Mouse (Mus musculus): ENCODE data around the gene Ckap5. TPM values are rescaled to one million over a fixed set of nuclear protein-coding genes. Genes with fewer than 3 reads are reported as not detected.

Ckap5 gene
- polyA plus RNA-seq, 1 experiment from 2014 or later, result 123 TPM

- no peak within 1 kb of the TSS for H3K27ac ChIP-seq (replicated peaks; ENCODE audit: low read depth, low read length)
- 92% methylated on average over 8 of the region's 8 CpGs for WGBS
- H3K27me3 ChIP-seq (ENCODE audit: control insufficient read depth, insufficient read depth, low read length), result no peaks in the 10 kb centered on the region
- H3K4me3 ChIP-seq (ENCODE audit: low read depth, low read length), result no peak within 1 kb of the TSS
- no peaks in the 10 kb centered on the region for H3K4me1 ChIP-seq (ENCODE audit: control insufficient read depth, insufficient read depth, low read length)
- no peaks in the 10 kb centered on the region for H3K36me3 ChIP-seq (replicated peaks; ENCODE audit: control insufficient read depth, insufficient read depth, low read depth, low read length)
- no peak within 1 kb of the TSS for H3K9ac ChIP-seq (replicated peaks; ENCODE audit: low read length)
- no peaks in the 10 kb centered on the region for H3K9me3 ChIP-seq (replicated peaks; ENCODE audit: control insufficient read depth, low read length)
- DNase-seq (ENCODE audit: low spot score) (no peak), ATAC-seq (replicated peaks; ENCODE audit: insufficient number of reproducible peaks, low FRiP score, low TSS enrichment, low read depth) (no peak)
- no peak within 1 kb of the TSS for H3K4me2 ChIP-seq (ENCODE audit: low read depth, low read length)
Observed at GRCm38 (mm10) chr2:91636229-91636628, 109.7 kb downstream of the Ckap5 start, which contains the start of gene F2. Gene F2 (minus strand): TSS chr2:91636414.

GRCm38 (mm10) chr2:91636727-91637338, 110.3 kb downstream of the Ckap5 start:
- H3K27ac ChIP-seq (replicated peaks; ENCODE audit: low read depth, low read length), result no peak overlapping the region
- H3K36me3 ChIP-seq (replicated peaks; ENCODE audit: control insufficient read depth, insufficient read depth, low read depth, low read length), result no peaks in the 10 kb centered on the region
- no peaks in the 10 kb centered on the region for H3K4me1 ChIP-seq (ENCODE audit: control insufficient read depth, insufficient read depth, low read length)
- no peak overlapping the region for H3K4me3 ChIP-seq (ENCODE audit: low read depth, low read length)
- no peaks in the 10 kb centered on the region for H3K9me3 ChIP-seq (replicated peaks; ENCODE audit: control insufficient read depth, low read length)
- H3K9ac ChIP-seq (replicated peaks; ENCODE audit: low read length), result no peak overlapping the region
- no peak overlapping the region for H3K4me2 ChIP-seq (ENCODE audit: low read depth, low read length)
- no peaks in the 10 kb centered on the region for H3K27me3 ChIP-seq (ENCODE audit: control insufficient read depth, insufficient read depth, low read length)
- no peak for DNase-seq (ENCODE audit: low spot score)
- no peak for ATAC-seq (replicated peaks; ENCODE audit: insufficient number of reproducible peaks, low FRiP score, low TSS enrichment, low read depth)
- 76% methylated on average over 5 of the region's 5 CpGs for WGBS

- H3K4me1 ChIP-seq (ENCODE audit: control insufficient read depth, insufficient read depth, low read length), result no peaks in the 10 kb centered on the region
- no peak overlapping the region for H3K9ac ChIP-seq (replicated peaks; ENCODE audit: low read length)
- ATAC-seq (replicated peaks; ENCODE audit: insufficient number of reproducible peaks, low FRiP score, low TSS enrichment, low read depth) (no peak), DNase-seq (ENCODE audit: low spot score) (no peak)
- H3K9me3 ChIP-seq (replicated peaks; ENCODE audit: control insufficient read depth, low read length), result no peaks in the 10 kb centered on the region
- H3K4me3 ChIP-seq (ENCODE audit: low read depth, low read length), result no peak overlapping the region
- no peak overlapping the region for H3K4me2 ChIP-seq (ENCODE audit: low read depth, low read length)
- H3K36me3 ChIP-seq (replicated peaks; ENCODE audit: control insufficient read depth, insufficient read depth, low read depth, low read length), result peaks cover 3% of the 10 kb centered on the region
- 71% methylated on average over 6 of the region's 6 CpGs for WGBS
- H3K27ac ChIP-seq (replicated peaks; ENCODE audit: low read depth, low read length), result no peak overlapping the region
- H3K27me3 ChIP-seq (ENCODE audit: control insufficient read depth, insufficient read depth, low read length), result no peaks in the 10 kb centered on the region
Observed at GRCm38 (mm10) chr2:91638931-91639330, 112.4 kb downstream of the Ckap5 start.

- Histone ChIP-seq H3K4me3 (ENCODE audit: low read depth, low read length) (no peak overlapping the region), H3K4me2 (ENCODE audit: low read depth, low read length) (no peak overlapping the region), H3K9me3 (replicated peaks; ENCODE audit: control insufficient read depth, low read length) (no peaks in the 10 kb centered on the region), H3K4me1 (ENCODE audit: control insufficient read depth, insufficient read depth, low read length) (no peaks in the 10 kb centered on the region), H3K36me3 (replicated peaks; ENCODE audit: control insufficient read depth, insufficient read depth, low read depth, low read length) (peaks cover 25% of the 10 kb centered on the region), H3K27ac (replicated peaks; ENCODE audit: low read depth, low read length) (no peak overlapping the region), H3K27me3 (ENCODE audit: control insufficient read depth, insufficient read depth, low read length) (no peaks in the 10 kb centered on the region), H3K9ac (replicated peaks; ENCODE audit: low read length) (no peak overlapping the region)
- DNase-seq (ENCODE audit: low spot score), result no peak
- ATAC-seq (replicated peaks; ENCODE audit: insufficient number of reproducible peaks, low FRiP score, low TSS enrichment, low read depth), result no peak
- 86% methylated on average over 2 of the region's 2 CpGs for WGBS
Observed at GRCm38 (mm10) chr2:91642825-91643415, 116.4 kb downstream of the Ckap5 start.

GRCm38 (mm10) chr2:91644021-91644420, 117.5 kb downstream of the Ckap5 start:
- DNase-seq (ENCODE audit: low spot score) (no peak), ATAC-seq (replicated peaks; ENCODE audit: insufficient number of reproducible peaks, low FRiP score, low TSS enrichment, low read depth) (no peak)
- Histone ChIP-seq H3K27me3 (ENCODE audit: control insufficient read depth, insufficient read depth, low read length) (no peaks in the 10 kb centered on the region), H3K4me1 (ENCODE audit: control insufficient read depth, insufficient read depth, low read length) (no peaks in the 10 kb centered on the region), H3K9me3 (replicated peaks; ENCODE audit: control insufficient read depth, low read length) (no peaks in the 10 kb centered on the region), H3K4me3 (ENCODE audit: low read depth, low read length) (no peak overlapping the region), H3K4me2 (ENCODE audit: low read depth, low read length) (no peak overlapping the region), H3K36me3 (replicated peaks; ENCODE audit: control insufficient read depth, insufficient read depth, low read depth, low read length) (peaks cover 25% of the 10 kb centered on the region), H3K27ac (replicated peaks; ENCODE audit: low read depth, low read length) (no peak overlapping the region), H3K9ac (replicated peaks; ENCODE audit: low read length) (no peak overlapping the region)
- WGBS, result 95% methylated on average over 11 of the region's 11 CpGs

GRCm38 (mm10) chr2:91645354-91645753, 118.8 kb downstream of the Ckap5 start:
- H3K9ac ChIP-seq (replicated peaks; ENCODE audit: low read length), result no peak overlapping the region
- no peaks in the 10 kb centered on the region for H3K9me3 ChIP-seq (replicated peaks; ENCODE audit: control insufficient read depth, low read length)
- H3K4me3 ChIP-seq (ENCODE audit: low read depth, low read length), result no peak overlapping the region
- ATAC-seq (replicated peaks; ENCODE audit: insufficient number of reproducible peaks, low FRiP score, low TSS enrichment, low read depth), result no peak
- DNase-seq (ENCODE audit: low spot score), result no peak
- H3K27me3 ChIP-seq (ENCODE audit: control insufficient read depth, insufficient read depth, low read length), result no peaks in the 10 kb centered on the region
- H3K4me1 ChIP-seq (ENCODE audit: control insufficient read depth, insufficient read depth, low read length), result no peaks in the 10 kb centered on the region
- H3K36me3 ChIP-seq (replicated peaks; ENCODE audit: control insufficient read depth, insufficient read depth, low read depth, low read length), result peaks cover 25% of the 10 kb centered on the region
- no peak overlapping the region for H3K27ac ChIP-seq (replicated peaks; ENCODE audit: low read depth, low read length)
- no peak overlapping the region for H3K4me2 ChIP-seq (ENCODE audit: low read depth, low read length)
- WGBS, result 95% methylated on average over 15 of the region's 15 CpGs

GRCm38 (mm10) chr2:91645811-91646210, 119.2 kb downstream of the Ckap5 start:
- Histone ChIP-seq H3K27ac (replicated peaks; ENCODE audit: low read depth, low read length) (no peak overlapping the region), H3K4me3 (ENCODE audit: low read depth, low read length) (no peak overlapping the region), H3K27me3 (ENCODE audit: control insufficient read depth, insufficient read depth, low read length) (no peaks in the 10 kb centered on the region), H3K4me1 (ENCODE audit: control insufficient read depth, insufficient read depth, low read length) (no peaks in the 10 kb centered on the region), H3K9me3 (replicated peaks; ENCODE audit: control insufficient read depth, low read length) (no peaks in the 10 kb centered on the region), H3K4me2 (ENCODE audit: low read depth, low read length) (no peak overlapping the region), H3K36me3 (replicated peaks; ENCODE audit: control insufficient read depth, insufficient read depth, low read depth, low read length) (peaks cover 25% of the 10 kb centered on the region), H3K9ac (replicated peaks; ENCODE audit: low read length) (no peak overlapping the region)
- ATAC-seq (replicated peaks; ENCODE audit: insufficient number of reproducible peaks, low FRiP score, low TSS enrichment, low read depth) (no peak), DNase-seq (ENCODE audit: low spot score) (no peak)
- WGBS, result 95% methylated on average over 11 of the region's 11 CpGs

- Histone ChIP-seq H3K27me3 (ENCODE audit: control insufficient read depth, insufficient read depth, low read length) (no peaks in the 10 kb centered on the region), H3K9ac (replicated peaks; ENCODE audit: low read length) (no peak overlapping the region), H3K9me3 (replicated peaks; ENCODE audit: control insufficient read depth, low read length) (no peaks in the 10 kb centered on the region), H3K4me1 (ENCODE audit: control insufficient read depth, insufficient read depth, low read length) (no peaks in the 10 kb centered on the region), H3K27ac (replicated peaks; ENCODE audit: low read depth, low read length) (no peak overlapping the region), H3K36me3 (replicated peaks; ENCODE audit: control insufficient read depth, insufficient read depth, low read depth, low read length) (peaks cover 25% of the 10 kb centered on the region), H3K4me3 (ENCODE audit: low read depth, low read length) (no peak overlapping the region), H3K4me2 (ENCODE audit: low read depth, low read length) (no peak overlapping the region)
- 18% methylated on average over 1 of the region's 1 CpGs for WGBS
- ATAC-seq (replicated peaks; ENCODE audit: insufficient number of reproducible peaks, low FRiP score, low TSS enrichment, low read depth) (no peak), DNase-seq (ENCODE audit: low spot score) (peak; percentile 76)
Observed at GRCm38 (mm10) chr2:91646733-91647132, 120.2 kb downstream of the Ckap5 start.
